Mouse (Mus musculus): ENCODE measurements around the gene D930020B18Rik. TPM values are rescaled to one million over a fixed set of nuclear protein-coding genes. Genes with fewer than 3 reads are reported as not detected.

Gene D930020B18Rik
- total and polyA plus RNA-seq, 2 experiments, result not detected

- Histone ChIP-seq H3K27me3 (ENCODE audit: control insufficient read depth, insufficient read depth, low read length) (no peaks in the 10 kb centered on the region), H3K79me2 (ENCODE audit: control insufficient read depth, insufficient read depth, low read length) (no peaks in the 10 kb centered on the region), H3K27ac (replicated peaks; ENCODE audit: insufficient read depth, low read depth, low read length) (no peak overlapping the region), H3K36me3 (ENCODE audit: control insufficient read depth, insufficient read depth, low read length) (peaks cover 60% of the 10 kb centered on the region), H3K4me3 (ENCODE audit: insufficient read depth, low read depth, low read length) (no peak overlapping the region), H3K4me1 (ENCODE audit: control insufficient read depth, insufficient read depth, low read length) (no peaks in the 10 kb centered on the region), H3K9ac (ENCODE audit: low read depth, low read length) (no peak overlapping the region)
- DNase-seq (ENCODE audit: extremely low read depth, low read depth, low spot score), result no peak
- no peak for TF ChIP-seq POLR2A (IDR thresholded peaks at IDR 0.05; ENCODE audit: extremely low read depth, insufficient read depth, low read length)
- TF ChIP-seq CTCF (IDR thresholded peaks at IDR 0.05; ENCODE audit: low read depth, low read length), result no peak
- 88% methylated on average over 10 of the region's 10 CpGs for WGBS
These were observed 33.2 kb upstream of the D930020B18Rik start for GRCm38 (mm10) chr10:121608177-121608576.

GRCm38 (mm10) chr10:121611587-121611986, 29.8 kb upstream of the D930020B18Rik start:
- Histone ChIP-seq H3K9ac (ENCODE audit: low read depth, low read length) (no peak overlapping the region), H3K4me3 (ENCODE audit: insufficient read depth, low read depth, low read length) (no peak overlapping the region), H3K79me2 (ENCODE audit: control insufficient read depth, insufficient read depth, low read length) (peaks cover 3% of the 10 kb centered on the region; the same call in 1 of the 2 replicates), H3K27ac (replicated peaks; ENCODE audit: insufficient read depth, low read depth, low read length) (no peak overlapping the region), H3K36me3 (ENCODE audit: control insufficient read depth, insufficient read depth, low read length) (peaks cover 65% of the 10 kb centered on the region), H3K4me1 (ENCODE audit: control insufficient read depth, insufficient read depth, low read length) (peaks cover 8% of the 10 kb centered on the region; the same call in 1 of the 2 replicates), H3K27me3 (ENCODE audit: control insufficient read depth, insufficient read depth, low read length) (no peaks in the 10 kb centered on the region)
- DNase-seq (ENCODE audit: extremely low read depth, low read depth, low spot score), result no peak
- 71% methylated on average over 10 of the region's 10 CpGs for WGBS
- TF ChIP-seq POLR2A (IDR thresholded peaks at IDR 0.05; ENCODE audit: extremely low read depth, insufficient read depth, low read length) (no peak), CTCF (IDR thresholded peaks at IDR 0.05; ENCODE audit: low read depth, low read length) (no peak)

- 91% methylated on average over 6 of the region's 6 CpGs for WGBS
- DNase-seq (ENCODE audit: extremely low read depth, low read depth, low spot score), result no peak
- H3K79me2 ChIP-seq (ENCODE audit: control insufficient read depth, insufficient read depth, low read length), result peaks cover 3% of the 10 kb centered on the region; the same call in 1 of the 2 replicates
- TF ChIP-seq CTCF (IDR thresholded peaks at IDR 0.05; ENCODE audit: low read depth, low read length) (no peak), POLR2A (IDR thresholded peaks at IDR 0.05; ENCODE audit: extremely low read depth, insufficient read depth, low read length) (no peak)
- H3K27me3 ChIP-seq (ENCODE audit: control insufficient read depth, insufficient read depth, low read length), result no peaks in the 10 kb centered on the region
- peaks cover 8% of the 10 kb centered on the region; the same call in 1 of the 2 replicates for H3K4me1 ChIP-seq (ENCODE audit: control insufficient read depth, insufficient read depth, low read length)
- H3K27ac ChIP-seq (replicated peaks; ENCODE audit: insufficient read depth, low read depth, low read length), result no peak overlapping the region
- peaks cover 67% of the 10 kb centered on the region for H3K36me3 ChIP-seq (ENCODE audit: control insufficient read depth, insufficient read depth, low read length)
- H3K9ac ChIP-seq (ENCODE audit: low read depth, low read length), result no peak overlapping the region
- H3K4me3 ChIP-seq (ENCODE audit: insufficient read depth, low read depth, low read length), result no peak overlapping the region
These were observed 28.9 kb upstream of the D930020B18Rik start for GRCm38 (mm10) chr10:121612448-121612847.

- peak; percentile 24 for DNase-seq (ENCODE audit: extremely low read depth, low read depth, low spot score)
- H3K27ac ChIP-seq (replicated peaks; ENCODE audit: insufficient read depth, low read depth, low read length), result peak overlapping the region; percentile 38; the same call in 1 of the 2 replicates
These were observed 27.8 kb upstream of the D930020B18Rik start for GRCm38 (mm10) chr10:121613570-121613969.

GRCm38 (mm10) chr10:121615146-121615870, 26.1 kb upstream of the D930020B18Rik start:
- Histone ChIP-seq H3K9ac (ENCODE audit: low read depth, low read length) (no peak overlapping the region), H3K4me1 (ENCODE audit: control insufficient read depth, insufficient read depth, low read length) (peaks cover 8% of the 10 kb centered on the region; the same call in 1 of the 2 replicates), H3K36me3 (ENCODE audit: control insufficient read depth, insufficient read depth, low read length) (peaks cover 71% of the 10 kb centered on the region), H3K27me3 (ENCODE audit: control insufficient read depth, insufficient read depth, low read length) (no peaks in the 10 kb centered on the region), H3K79me2 (ENCODE audit: control insufficient read depth, insufficient read depth, low read length) (peaks cover 3% of the 10 kb centered on the region; the same call in 1 of the 2 replicates), H3K4me3 (ENCODE audit: insufficient read depth, low read depth, low read length) (no peak overlapping the region), H3K27ac (replicated peaks; ENCODE audit: insufficient read depth, low read depth, low read length) (peak overlapping the region; percentile 91)
- 56% methylated on average over 13 of the region's 13 CpGs for WGBS
- peak; percentile 93 for DNase-seq (ENCODE audit: extremely low read depth, low read depth, low spot score)
- TF ChIP-seq POLR2A (IDR thresholded peaks at IDR 0.05; ENCODE audit: extremely low read depth, insufficient read depth, low read length), result no peak
- TF ChIP-seq CTCF (IDR thresholded peaks at IDR 0.05; ENCODE audit: low read depth, low read length), result no peak

More at GRCm38 (mm10) chr10:121613570-121613969, 27.8 kb upstream of the D930020B18Rik start:
- Histone ChIP-seq H3K9ac (ENCODE audit: low read depth, low read length) (no peak overlapping the region), H3K36me3 (ENCODE audit: control insufficient read depth, insufficient read depth, low read length) (peaks cover 74% of the 10 kb centered on the region), H3K79me2 (ENCODE audit: control insufficient read depth, insufficient read depth, low read length) (peaks cover 3% of the 10 kb centered on the region; the same call in 1 of the 2 replicates), H3K4me3 (ENCODE audit: insufficient read depth, low read depth, low read length) (no peak overlapping the region), H3K4me1 (ENCODE audit: control insufficient read depth, insufficient read depth, low read length) (peaks cover 8% of the 10 kb centered on the region; the same call in 1 of the 2 replicates), H3K27me3 (ENCODE audit: control insufficient read depth, insufficient read depth, low read length) (no peaks in the 10 kb centered on the region)
- TF ChIP-seq POLR2A (IDR thresholded peaks at IDR 0.05; ENCODE audit: extremely low read depth, insufficient read depth, low read length), result no peak
- no peak for TF ChIP-seq CTCF (IDR thresholded peaks at IDR 0.05; ENCODE audit: low read depth, low read length)
- WGBS, result 72% methylated on average over 13 of the region's 13 CpGs

- WGBS, result 36% methylated on average over 7 of the region's 7 CpGs
- peak; percentile 80 for DNase-seq (ENCODE audit: extremely low read depth, low read depth, low spot score)
- Histone ChIP-seq H3K4me3 (ENCODE audit: insufficient read depth, low read depth, low read length) (no peak overlapping the region), H3K27ac (replicated peaks; ENCODE audit: insufficient read depth, low read depth, low read length) (peak overlapping the region; percentile 91), H3K9ac (ENCODE audit: low read depth, low read length) (no peak overlapping the region), H3K4me1 (ENCODE audit: control insufficient read depth, insufficient read depth, low read length) (peaks cover 8% of the 10 kb centered on the region; the same call in 1 of the 2 replicates), H3K79me2 (ENCODE audit: control insufficient read depth, insufficient read depth, low read length) (peaks cover 8% of the 10 kb centered on the region; the same call in 1 of the 2 replicates), H3K36me3 (ENCODE audit: control insufficient read depth, insufficient read depth, low read length) (peaks cover 65% of the 10 kb centered on the region), H3K27me3 (ENCODE audit: control insufficient read depth, insufficient read depth, low read length) (no peaks in the 10 kb centered on the region)
- TF ChIP-seq POLR2A (IDR thresholded peaks at IDR 0.05; ENCODE audit: extremely low read depth, insufficient read depth, low read length) (no peak), CTCF (IDR thresholded peaks at IDR 0.05; ENCODE audit: low read depth, low read length) (peak; percentile 40)
These were observed 25.5 kb upstream of the D930020B18Rik start for GRCm38 (mm10) chr10:121615935-121616334.
